Mouse (Mus musculus): Measurements from ENCODE around the gene Trim56.
A peak's percentile ranks its signal among the peaks of the same experiment; 100 is the strongest.

- TF ChIP-seq CTCF (IDR thresholded peaks at IDR 0.05) (peak; percentile 94), EP300 (IDR thresholded peaks at IDR 0.05) (peak; percentile 37; the same call in 1 of the 2 replicates)
These were observed 9.0 kb downstream of the Trim56 start for GRCm38 (mm10) chr5:137107024-137107423.

All from lung, postnatal 0 days (tissue).